Mouse (Mus musculus) hindbrain, embryonic 14.5 days (tissue): ENCODE results near the gene P2ry12. TPM values are rescaled to one million over a fixed set of nuclear protein-coding genes. Genes with fewer than 3 reads are reported as not detected.
A peak's percentile ranks its signal among the peaks of the same experiment; 100 is the strongest.

ENCODE experiments used
- ATAC-seq: fragments of 200-750 bp; cut with Nextera tagmentation; 2 replicates; pipeline ENCODE4 v1.8.0; 2017; ENCODE audit warnings: moderate number of reproducible peaks, mild to moderate bottlenecking, moderate TSS enrichment, moderate library complexity; ENCODE audit not compliant: low FRiP score
- DNase-seq: peaks from one replicate; pipeline ENCODE4 v3.0.0-alpha.2; 2015; ENCODE audit warnings: low spot score
- H3K27ac ChIP-seq: fragments of 300-500 bp; sonication (generic); 2 replicates; pipeline ENCODE4 v1.5.1; 2014; ENCODE audit warnings: mild to moderate bottlenecking, moderate library complexity
- H3K27me3 ChIP-seq: fragments of 300-500 bp; sonication (generic); 2 replicates; pipeline ENCODE4 v1.6.1; 2014; ENCODE audit warnings: mild to moderate bottlenecking, low read length, mixed read lengths; ENCODE audit not compliant: control insufficient read depth, insufficient read depth
- H3K36me3 ChIP-seq: fragments of 300-500 bp; sonication (generic); replicated peaks from 2 replicates; pipeline ENCODE4 v1.6.1; 2014; ENCODE audit not compliant: control insufficient read depth, insufficient read depth
- H3K4me1 ChIP-seq: fragments of 300-500 bp; sonication (generic); replicated peaks from 2 replicates; pipeline ENCODE4 v1.6.1; 2014; ENCODE audit warnings: antibody characterized with exemption, low read length, mixed read lengths; ENCODE audit not compliant: control insufficient read depth, insufficient read depth
- H3K4me2 ChIP-seq: fragments of 300-500 bp; sonication (generic); replicated peaks from 2 replicates; pipeline ENCODE4 v1.6.1; 2014; ENCODE audit warnings: mild to moderate bottlenecking, moderate library complexity
- H3K4me3 ChIP-seq: fragments of 300-500 bp; sonication (generic); replicated peaks from 2 replicates; pipeline ENCODE4 v1.5.1; 2014; ENCODE audit warnings: mild to moderate bottlenecking, low read length
- H3K9ac ChIP-seq: fragments of 300-500 bp; sonication (generic); 2 replicates; pipeline ENCODE4 v1.6.1; 2014
- H3K9me3 ChIP-seq: fragments of 300-500 bp; sonication (generic); 2 replicates; pipeline ENCODE4 v1.6.1; 2016; ENCODE audit warnings: low read length; ENCODE audit not compliant: control insufficient read depth
- WGBS: fragments of 180-500 bp; shearing (Covaris S2); extraction: QIAGEN DNeasy Blood & Tissue Kit; methylation state at CpG from one replicate; pipeline ENCODE4 v1.1.7; 2014; 5-methylcytosine and 5-hydroxymethylcytosine counted together
- polyA plus RNA-seq: library from polyadenylated mRNA; unstranded; fragments of >200 nt; fragmentation: Nextera tagmentation; extraction: Ambion mirVana; gene quantifications from 2 replicates; pipeline ENCODE4 v1.2.1, GENCODE M21; 2014

P2ry12 gene
- polyA plus RNA-seq, 1 experiment from 2014 or later, result 10.0 TPM

GRCm38 (mm10) chr3:59212404-59212803 is 50.3 kb downstream of the P2ry12 start:
- DNase-seq (no peak), ATAC-seq (no peak)
- Histone ChIP-seq H3K9ac (no peak overlapping the region), H3K9me3 (no peaks in the 10 kb centered on the region), H3K36me3 (no peaks in the 10 kb centered on the region), H3K4me3 (no peak overlapping the region), H3K4me2 (no peak overlapping the region), H3K27me3 (no peaks in the 10 kb centered on the region), H3K4me1 (no peaks in the 10 kb centered on the region), H3K27ac (no peak overlapping the region)

DNA sequence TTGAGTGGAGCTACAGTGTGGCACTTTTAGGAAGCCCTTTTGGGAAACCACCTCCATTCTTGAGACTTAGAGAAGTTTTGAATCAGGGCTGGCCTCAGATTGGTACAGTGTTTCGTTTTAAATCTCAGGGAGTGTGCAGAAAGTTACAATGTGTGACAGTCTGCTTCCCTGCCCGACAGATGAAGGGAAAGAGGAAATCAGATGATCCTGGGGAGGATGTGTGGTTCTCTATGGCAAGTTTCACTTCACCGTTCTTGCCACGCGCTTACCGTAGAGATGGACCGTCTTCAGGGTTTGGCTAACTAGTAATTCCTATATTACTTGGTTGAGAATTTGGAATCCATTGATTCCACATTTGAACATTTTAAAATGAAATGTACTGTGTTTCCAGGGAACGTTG is 50.9 kb downstream of the P2ry12 start:
- Histone ChIP-seq H3K36me3 (no peaks in the 10 kb centered on the region), H3K9ac (no peak overlapping the region), H3K27ac (no peak overlapping the region), H3K4me1 (no peaks in the 10 kb centered on the region), H3K4me2 (no peak overlapping the region), H3K9me3 (no peaks in the 10 kb centered on the region), H3K4me3 (no peak overlapping the region), H3K27me3 (no peaks in the 10 kb centered on the region)
- DNase-seq (no peak), ATAC-seq (no peak)
- WGBS, result 92% methylated on average over 8 of the region's 8 CpGs

- no peak within 1 kb of the TSS for H3K27ac ChIP-seq
- no peaks in the 10 kb centered on the region for H3K9me3 ChIP-seq
- ATAC-seq, result no peak
- H3K36me3 ChIP-seq, result no peaks in the 10 kb centered on the region
- WGBS, result 94% methylated on average over 6 of the region's 6 CpGs
- no peak for DNase-seq
- H3K9ac ChIP-seq, result no peak within 1 kb of the TSS
- H3K27me3 ChIP-seq, result no peaks in the 10 kb centered on the region
- no peak within 1 kb of the TSS for H3K4me2 ChIP-seq
- no peaks in the 10 kb centered on the region for H3K4me1 ChIP-seq
- H3K4me3 ChIP-seq, result no peak within 1 kb of the TSS
These were observed 51.9 kb downstream of the P2ry12 start, which contains the start of gene P2ry13 for GRCm38 (mm10) chr3:59210727-59211126. Gene P2ry13 (minus strand): TSS chr3:59210882.

GRCm38 (mm10) chr3:59210089-59210488 is 52.6 kb downstream of the P2ry12 start:
- H3K36me3 ChIP-seq, result no peaks in the 10 kb centered on the region
- 74% methylated on average over 8 of the region's 8 CpGs for WGBS

DNA sequence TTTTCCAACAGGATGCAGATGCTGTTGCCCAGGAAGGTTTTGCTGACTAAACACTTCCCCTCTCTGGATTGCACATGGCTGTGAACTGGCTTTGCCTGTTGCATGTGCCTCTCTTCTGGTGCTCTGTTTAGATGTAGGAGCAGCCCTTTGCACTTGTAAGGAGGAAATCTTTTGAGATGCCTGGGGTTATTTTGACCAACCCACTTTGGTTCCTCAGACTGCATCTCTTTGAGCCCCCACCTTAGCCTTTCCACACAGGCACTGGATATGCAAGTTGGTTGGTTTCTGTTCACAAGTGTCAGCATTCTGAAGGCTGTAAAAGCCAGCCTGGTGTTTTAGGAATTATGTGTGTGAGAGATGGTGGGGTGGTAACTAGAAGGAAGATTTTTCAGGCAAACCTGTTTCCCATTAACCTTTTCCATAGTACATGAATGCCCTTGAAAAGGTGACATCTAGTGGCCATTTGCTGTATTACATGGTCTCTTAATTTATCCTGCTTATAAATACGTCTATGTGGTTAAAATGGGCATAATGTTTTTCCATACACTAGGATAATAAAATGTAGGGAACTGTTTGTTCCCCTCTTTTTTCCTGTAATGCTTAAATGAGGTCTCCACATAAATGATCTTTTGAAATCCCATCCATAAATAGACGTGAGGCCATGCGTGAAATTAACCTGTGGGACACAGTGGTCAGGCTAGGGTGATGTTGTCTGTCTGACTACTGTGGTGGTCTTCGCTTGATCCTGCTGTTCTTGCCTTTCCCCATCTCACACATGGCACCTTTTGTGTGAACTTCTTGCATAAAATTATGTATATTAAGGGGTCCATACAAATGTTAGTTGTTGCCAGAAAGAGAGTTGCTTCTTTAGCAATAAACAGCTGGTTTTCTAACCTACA is 53.8 kb downstream of the P2ry12 start:
- Histone ChIP-seq H3K4me2 (no peak overlapping the region), H3K36me3 (no peaks in the 10 kb centered on the region), H3K27ac (no peak overlapping the region), H3K9ac (no peak overlapping the region), H3K9me3 (no peaks in the 10 kb centered on the region), H3K27me3 (no peaks in the 10 kb centered on the region), H3K4me1 (no peaks in the 10 kb centered on the region), H3K4me3 (no peak overlapping the region)
- peak; percentile 62; the same call in 1 of the 2 replicates for ATAC-seq
- peak; percentile 90 for DNase-seq
- 58% methylated on average over 4 of the region's 4 CpGs for WGBS

More at GRCm38 (mm10) chr3:59210089-59210488, 52.6 kb downstream of the P2ry12 start:
- Histone ChIP-seq H3K9ac (no peak overlapping the region), H3K9me3 (no peaks in the 10 kb centered on the region), H3K4me3 (no peak overlapping the region), H3K27me3 (no peaks in the 10 kb centered on the region), H3K4me1 (no peaks in the 10 kb centered on the region), H3K27ac (no peak overlapping the region), H3K4me2 (no peak overlapping the region)
- ATAC-seq, result no peak
- DNase-seq, result no peak

DNA sequence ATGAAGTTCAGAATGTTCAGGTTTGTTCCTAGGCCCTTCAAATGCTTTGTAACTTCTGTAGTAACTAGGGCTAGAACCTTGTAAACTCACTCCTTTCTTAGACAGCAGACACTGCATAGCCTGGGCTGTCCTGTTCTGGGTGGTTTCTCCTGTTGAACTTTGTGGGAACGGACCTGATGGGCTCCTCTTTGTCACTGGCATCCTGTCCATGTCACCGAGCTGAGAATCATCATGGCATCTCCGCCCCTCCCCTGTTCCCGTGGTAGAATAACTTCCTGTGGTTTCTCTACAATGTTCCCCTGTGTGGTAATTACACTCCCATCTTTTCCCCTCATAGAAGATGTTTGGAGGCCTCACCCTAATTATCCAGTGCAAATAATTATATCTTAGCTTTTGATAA is 56.7 kb downstream of the P2ry12 start:
- DNase-seq (no peak), ATAC-seq (no peak)
- Histone ChIP-seq H3K9ac (no peak overlapping the region), H3K4me2 (no peak overlapping the region), H3K4me3 (no peak overlapping the region), H3K27ac (no peak overlapping the region), H3K9me3 (no peaks in the 10 kb centered on the region), H3K4me1 (no peaks in the 10 kb centered on the region), H3K27me3 (no peaks in the 10 kb centered on the region), H3K36me3 (no peaks in the 10 kb centered on the region)
- 77% methylated on average over 4 of the region's 4 CpGs for WGBS

- DNase-seq, result no peak
- WGBS, result 92% methylated on average over 11 of the region's 11 CpGs
- no peak for ATAC-seq
- H3K27me3 ChIP-seq, result no peaks in the 10 kb centered on the region
- no peaks in the 10 kb centered on the region for H3K36me3 ChIP-seq
- H3K4me1 ChIP-seq, result no peaks in the 10 kb centered on the region
- H3K9me3 ChIP-seq, result no peaks in the 10 kb centered on the region
- H3K9ac ChIP-seq, result no peak overlapping the region
- H3K4me2 ChIP-seq, result no peak overlapping the region
- no peak overlapping the region for H3K27ac ChIP-seq
- no peak overlapping the region for H3K4me3 ChIP-seq
These were observed 57.8 kb downstream of the P2ry12 start for GRCm38 (mm10) chr3:59204719-59205503.

GRCm38 (mm10) chr3:59203802-59204520 is 58.7 kb downstream of the P2ry12 start:
- H3K27me3 ChIP-seq, result no peaks in the 10 kb centered on the region
- no peak overlapping the region for H3K4me3 ChIP-seq
- no peak overlapping the region for H3K9ac ChIP-seq
- no peak overlapping the region for H3K4me2 ChIP-seq
- H3K36me3 ChIP-seq, result no peaks in the 10 kb centered on the region
- DNase-seq (no peak), ATAC-seq (no peak)
- H3K9me3 ChIP-seq, result no peaks in the 10 kb centered on the region
- WGBS, result 88% methylated on average over 8 of the region's 8 CpGs
- H3K4me1 ChIP-seq, result no peaks in the 10 kb centered on the region
- H3K27ac ChIP-seq, result no peak overlapping the region
